Mouse (Mus musculus): ENCODE data around the gene Cmip.

Gene Cmip

DNA sequence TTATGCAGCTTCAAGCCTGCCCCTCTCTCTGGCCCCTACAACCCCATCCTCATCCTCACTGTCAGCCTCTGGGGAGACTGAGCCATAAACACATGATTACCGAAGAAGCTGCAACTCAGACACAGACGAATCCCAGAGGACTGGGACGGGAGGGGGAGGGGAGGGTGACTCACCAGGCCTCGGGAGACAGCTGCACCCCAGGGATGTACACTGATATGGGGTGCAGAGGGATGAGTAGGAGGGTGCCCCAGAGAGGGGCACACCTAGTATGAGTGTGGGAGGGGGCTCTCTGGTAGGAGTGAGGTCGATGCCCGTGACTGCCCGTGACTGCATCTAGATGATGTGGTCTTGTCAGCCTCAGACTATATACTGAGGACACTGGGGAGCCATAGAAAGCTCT is 121.8 kb downstream of the Cmip start:
- DNase-seq (ENCODE audit: low read depth, low spot score), result no peak

DNA sequence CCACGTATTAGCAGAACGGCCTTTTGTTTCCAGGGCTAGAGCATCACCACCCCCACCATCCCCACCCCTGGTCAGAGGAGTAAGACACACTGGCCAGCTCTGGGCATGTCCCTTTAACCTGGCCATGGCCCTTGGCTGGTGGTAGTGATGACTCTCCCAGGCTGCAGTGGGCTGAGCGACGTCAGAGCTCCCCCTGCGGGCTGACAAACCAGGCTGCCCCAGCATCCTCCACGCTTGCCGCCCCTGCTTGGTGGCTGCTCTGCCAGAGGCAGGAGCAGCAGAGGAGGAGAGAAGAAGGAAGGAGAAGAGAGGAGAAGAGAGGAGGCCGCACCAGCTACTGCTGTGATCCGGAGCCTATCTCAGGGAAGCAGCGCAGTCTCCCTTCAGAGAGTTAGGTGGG is 122.3 kb downstream of the Cmip start:
- DNase-seq (ENCODE audit: low read depth, low spot score), result no peak

DNA sequence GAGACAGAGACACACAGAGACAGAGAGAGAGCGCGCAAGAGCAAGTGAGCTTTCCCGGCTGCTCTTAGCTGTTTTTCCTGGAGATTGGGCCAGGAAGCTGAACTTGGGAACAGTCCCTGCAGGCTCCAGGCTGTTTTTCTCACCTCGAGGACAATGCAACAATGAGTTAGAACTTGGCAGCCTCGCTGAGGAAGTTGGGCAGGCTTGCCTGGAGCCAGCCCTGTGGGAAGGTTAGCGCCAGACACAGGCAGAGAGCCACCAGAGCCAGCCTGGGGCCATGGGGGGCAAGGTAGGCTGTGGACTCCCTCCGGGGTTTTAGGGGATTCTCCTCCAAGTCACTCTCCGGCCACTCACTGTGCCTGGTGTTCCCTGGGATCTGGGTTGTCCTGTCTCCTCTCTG is 123.9 kb downstream of the Cmip start:
- DNase-seq (ENCODE audit: low read depth, low spot score), result no peak

DNA sequence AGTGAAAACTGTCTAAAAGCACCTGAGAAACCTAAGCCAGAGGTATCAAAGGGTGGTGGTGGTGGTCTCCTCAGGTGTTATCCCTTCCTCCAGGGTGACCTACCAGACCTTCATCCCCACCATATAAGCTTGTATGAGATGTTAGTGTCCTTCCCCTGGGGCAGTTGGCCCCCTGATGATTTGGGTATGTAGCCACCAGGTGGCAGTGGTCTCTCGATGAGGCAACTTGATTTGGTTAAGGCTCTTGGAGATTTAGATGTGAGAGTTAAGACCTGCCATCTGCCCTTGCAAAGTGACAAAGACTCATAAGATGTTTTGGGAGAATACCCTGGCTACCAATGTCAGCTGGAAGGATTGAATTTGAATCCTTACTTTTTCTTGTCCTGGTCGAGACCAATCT is 129.3 kb downstream of the Cmip start:
- no peak for DNase-seq (ENCODE audit: low read depth, low spot score)

DNA sequence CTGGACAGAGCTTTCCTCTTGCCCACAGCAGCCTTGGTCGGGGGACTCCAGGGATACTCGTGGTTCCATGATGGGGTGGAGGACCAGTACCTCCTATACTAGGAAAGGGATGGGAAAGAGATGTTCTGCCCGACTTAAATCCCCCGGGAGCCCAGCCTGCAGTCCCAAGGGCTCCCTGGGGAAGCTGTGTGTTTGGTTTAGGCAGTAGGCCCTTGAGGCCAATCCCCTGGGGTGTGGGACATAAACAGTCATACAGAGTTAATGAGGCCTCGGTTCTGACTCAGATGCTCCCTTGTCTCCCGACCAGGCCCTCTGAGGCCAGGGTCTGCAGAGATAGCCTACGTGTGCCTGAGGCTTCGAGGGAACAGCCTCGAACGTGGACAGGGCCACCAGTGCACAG is 130.8 kb downstream of the Cmip start:
- DNase-seq (ENCODE audit: low read depth, low spot score), result no peak

DNA sequence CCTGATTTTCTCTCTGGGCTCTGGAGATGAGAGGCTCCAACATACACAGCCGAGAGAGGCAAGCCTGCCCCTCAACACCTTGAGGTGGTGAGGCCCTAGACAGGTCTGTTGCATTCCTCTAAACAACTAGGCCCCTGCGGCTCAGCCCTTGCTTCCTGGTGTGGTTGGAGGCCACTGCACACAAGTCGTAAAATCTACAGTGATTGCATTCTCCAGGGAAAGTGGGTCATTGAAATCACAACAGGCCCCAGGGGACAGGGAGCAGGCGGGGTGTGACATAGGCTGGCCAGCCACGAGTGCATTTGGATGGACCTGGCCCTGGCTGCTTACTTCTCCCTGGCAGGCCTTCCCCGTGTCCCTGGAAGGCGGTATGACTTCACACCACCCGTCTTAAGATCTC is 131.5 kb downstream of the Cmip start:
- no peak for DNase-seq (ENCODE audit: low read depth, low spot score)

DNA sequence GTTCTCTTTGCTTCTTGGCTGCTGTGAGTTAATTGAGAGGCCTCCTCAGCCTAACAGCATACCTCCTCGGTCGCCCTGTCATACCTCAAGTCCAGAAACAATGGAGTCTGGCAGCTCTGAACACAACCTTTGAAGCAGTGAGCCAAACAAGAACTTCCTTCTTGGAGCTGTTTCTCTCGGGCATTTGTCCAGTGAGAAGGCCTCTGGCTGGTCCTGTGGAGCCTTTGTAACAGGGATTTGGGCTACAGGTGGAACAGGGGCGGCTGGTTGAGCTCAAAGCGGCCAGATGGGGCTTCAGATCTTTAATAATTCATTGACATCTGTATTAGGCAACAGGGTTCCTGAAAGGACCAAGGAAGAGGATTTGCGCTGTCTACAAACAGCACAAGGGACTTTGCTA is 137.0 kb downstream of the Cmip start:
- no peak for DNase-seq (ENCODE audit: low read depth, low spot score)

DNA sequence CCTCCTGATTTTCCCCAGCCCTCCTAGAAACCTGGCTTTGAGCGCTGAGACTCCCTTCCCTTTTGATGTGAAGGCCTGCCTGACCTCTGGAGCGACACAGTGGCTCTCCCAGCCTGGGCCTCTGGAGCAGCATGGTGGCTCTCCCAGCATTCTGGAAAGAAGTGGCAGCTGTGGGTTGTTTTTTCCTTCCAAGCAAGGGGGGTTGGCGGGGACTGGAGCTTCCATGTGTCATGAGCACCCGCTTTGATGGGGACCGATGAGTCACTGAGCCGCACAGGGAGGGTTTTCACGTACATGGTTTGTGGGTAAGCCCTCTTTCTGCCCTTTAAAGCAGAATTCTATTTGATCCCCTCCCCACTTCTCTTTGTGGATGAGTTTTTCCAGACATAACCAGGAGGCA is 138.2 kb downstream of the Cmip start:
- no peak for DNase-seq (ENCODE audit: low read depth, low spot score)

DNA sequence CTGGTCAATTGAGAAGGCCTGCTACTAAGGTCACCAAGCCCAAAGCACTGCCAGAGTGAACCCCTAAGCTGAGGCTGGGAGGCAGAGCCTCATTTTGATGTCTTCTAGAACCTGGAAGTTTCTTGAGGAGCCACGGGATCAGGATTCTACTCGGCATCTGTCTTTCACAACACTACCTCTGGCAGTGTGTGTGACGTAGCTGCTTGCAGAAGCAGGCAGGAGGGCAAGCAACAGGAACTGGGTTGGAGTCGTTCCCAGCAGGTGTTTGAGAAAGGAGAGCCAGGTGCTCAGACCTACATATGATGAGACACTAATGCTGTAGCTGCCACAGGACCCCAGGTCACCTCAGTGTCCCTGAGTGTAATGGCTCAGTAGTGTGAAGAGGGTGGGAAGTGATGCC is 140.0 kb downstream of the Cmip start:
- DNase-seq (ENCODE audit: low read depth, low spot score), result no peak

DNA sequence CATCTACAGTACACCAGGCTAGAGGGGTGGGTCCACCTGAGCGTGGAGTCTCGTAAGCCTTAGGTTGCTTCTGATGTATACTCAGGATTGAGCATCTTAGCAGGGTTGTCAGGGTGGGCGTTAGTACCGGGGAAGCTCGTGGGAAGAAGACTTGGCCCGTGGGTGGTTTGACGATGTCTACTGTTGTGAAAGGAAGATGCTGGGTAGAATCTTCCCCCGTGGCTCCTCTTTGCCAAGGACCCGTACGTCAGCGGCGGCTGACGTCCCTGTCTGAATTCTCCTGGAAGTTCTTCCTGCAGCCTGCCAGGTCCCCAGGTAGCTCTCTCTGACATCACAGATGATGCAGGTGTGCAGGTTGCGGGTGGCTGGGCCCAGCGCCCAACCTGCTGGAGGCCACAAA is 140.9 kb downstream of the Cmip start:
- DNase-seq (ENCODE audit: low read depth, low spot score), result no peak

DNA sequence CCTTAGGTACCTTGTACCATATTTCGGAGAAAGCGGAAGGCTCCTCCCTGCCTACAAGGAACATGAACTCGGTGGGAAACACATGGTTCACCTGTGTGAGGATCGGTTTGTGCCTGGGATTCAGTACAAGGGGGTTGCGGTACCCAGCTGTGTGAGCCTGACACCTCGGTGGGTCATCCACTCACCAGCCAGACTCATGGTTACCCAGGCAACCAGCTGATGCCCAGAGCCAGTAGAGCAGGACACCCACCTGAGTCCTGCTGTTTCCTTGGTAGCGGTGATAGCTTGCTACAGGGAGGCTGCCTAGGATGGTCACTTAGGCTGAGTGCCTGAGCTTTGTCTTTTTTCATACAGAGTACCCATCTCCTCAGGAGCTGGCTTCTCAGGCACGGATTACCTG is 142.4 kb downstream of the Cmip start:
- no peak for DNase-seq (ENCODE audit: low read depth, low spot score)

DNA sequence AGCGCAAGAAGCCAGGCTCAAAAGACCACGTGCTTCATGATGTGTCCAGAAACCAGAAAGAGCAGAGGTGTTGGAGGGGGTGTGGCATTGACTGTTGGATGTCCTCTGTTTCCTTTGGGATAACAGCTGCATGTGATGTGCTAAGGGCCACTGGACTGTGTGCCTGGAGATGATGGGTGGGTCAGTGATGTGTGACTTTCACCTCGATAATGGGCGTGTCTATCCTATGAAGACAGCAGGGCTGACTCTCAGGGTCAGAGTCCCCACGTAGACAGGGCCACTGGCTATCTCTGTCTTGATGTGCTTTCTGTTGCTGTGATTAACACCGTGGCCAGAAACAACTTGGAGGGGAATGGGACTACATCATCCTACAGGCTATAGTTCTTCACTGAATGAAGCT is 144.0 kb downstream of the Cmip start:
- DNase-seq (ENCODE audit: low read depth, low spot score), result no peak

DNA sequence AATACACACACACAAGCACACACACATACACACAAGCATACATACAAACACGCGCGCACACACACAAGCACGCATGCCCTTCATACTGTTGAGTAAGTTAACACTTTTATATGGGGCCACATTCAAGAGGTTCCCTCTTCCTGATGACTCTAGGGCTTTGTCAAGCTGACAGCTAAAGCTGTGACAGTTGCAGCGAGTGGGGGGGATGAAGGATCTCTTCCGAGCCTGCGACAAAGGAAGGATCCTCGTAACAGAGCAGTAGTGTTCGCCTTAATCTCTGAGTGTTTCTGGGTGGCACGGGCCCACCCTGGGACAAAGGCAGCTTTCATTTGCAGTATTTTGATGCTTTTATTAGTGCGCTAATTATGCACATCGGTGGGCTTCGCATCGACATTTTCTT is 145.0 kb downstream of the Cmip start:
- DNase-seq (ENCODE audit: low read depth, low spot score), result no peak

DNA sequence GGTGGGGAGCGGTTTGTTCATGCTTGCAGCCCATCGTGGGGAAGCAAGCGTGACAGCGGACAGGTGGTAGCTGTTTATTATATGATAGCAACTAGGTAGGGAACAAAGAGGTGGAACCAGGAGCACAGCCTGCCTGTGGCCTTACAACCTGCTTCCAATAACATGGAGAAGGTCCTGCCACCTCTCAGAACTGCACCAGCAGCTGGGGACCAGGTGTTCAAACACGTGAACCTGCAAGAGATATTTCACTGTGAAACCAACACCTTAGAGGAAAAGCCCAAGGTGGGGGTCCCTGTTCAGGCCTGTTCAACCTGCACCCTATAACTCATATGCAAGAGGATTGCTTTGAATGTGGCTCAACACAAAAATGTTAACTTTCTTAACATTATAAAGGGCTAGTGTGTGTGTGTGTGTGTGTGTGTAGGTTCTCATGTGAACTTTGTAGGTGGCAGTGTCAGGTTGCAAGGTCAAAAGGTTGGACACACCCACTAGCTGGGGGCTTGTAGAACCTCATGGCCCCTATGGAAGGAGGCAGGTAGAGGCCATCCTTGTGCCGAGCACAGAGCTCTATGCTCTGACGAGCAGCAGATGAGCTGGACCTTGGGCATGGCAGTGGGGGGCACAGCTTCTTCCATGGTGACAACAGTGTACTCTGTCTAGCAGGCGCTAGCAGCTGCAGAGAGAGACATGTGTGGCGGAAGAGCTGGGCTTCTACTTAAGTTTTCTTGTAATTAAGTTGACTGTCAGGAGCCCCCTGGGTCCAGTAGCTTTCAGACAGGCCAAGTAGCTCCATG is 146.2 kb downstream of the Cmip start:
- DNase-seq (ENCODE audit: low read depth, low spot score), result no peak

DNA sequence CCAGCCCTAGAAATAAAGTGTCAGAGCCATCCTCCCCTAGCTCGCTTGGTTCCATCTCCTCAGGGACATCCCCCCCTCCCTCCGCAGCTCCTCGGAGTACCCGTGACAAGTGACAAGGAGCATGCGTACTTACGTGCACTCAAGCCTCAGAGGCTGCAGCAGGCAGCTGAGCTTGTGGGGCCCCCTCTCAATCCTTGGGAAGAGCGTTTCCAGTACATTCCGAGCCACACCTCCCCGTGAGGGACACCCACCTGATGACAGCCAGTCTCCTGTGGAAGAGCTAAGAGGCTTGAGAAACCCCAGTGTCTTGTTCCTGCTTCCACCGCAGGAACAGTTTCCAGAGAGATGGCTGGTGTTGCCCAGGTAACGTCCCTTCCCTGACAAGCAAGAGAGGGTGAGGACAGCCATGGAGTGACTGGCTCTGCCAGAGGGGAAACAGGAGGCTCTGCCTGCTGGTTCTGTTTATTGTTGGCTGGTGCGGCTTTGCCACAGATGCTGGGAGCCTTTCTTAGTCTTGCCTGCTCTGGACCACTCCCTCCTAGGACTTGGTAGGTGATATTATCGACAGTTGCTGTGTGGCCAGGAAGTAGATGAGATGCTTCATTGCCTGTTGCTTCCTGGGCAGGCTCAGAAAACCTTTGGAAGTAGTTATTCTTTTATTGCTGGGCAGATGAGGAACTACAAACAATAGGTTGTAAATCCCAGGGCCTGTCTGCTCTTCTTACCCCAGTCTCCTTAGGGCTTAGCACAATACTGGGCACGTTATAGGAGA is 147.0 kb downstream of the Cmip start:
- DNase-seq (ENCODE audit: low read depth, low spot score), result no peak

DNA sequence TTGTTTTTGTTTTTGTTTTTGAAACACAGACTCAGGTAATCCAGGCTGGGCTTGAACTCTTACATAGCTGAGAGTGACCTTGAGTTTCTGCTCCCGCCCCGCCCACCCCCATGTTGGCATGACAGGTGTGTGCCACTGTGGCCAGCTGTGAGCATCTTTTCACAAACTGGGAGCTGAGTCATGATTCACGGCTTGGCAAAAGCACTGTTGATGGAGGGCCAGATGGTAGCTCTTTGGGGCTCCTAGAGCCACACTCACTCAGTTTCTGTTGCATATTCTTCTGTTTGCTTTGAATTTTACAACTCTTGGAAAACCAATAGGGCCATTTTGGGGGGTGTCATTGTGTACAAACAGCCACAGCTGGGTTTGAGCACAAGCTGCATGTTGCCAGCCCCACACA is 149.2 kb downstream of the Cmip start:
- DNase-seq (ENCODE audit: low read depth, low spot score), result no peak

DNA sequence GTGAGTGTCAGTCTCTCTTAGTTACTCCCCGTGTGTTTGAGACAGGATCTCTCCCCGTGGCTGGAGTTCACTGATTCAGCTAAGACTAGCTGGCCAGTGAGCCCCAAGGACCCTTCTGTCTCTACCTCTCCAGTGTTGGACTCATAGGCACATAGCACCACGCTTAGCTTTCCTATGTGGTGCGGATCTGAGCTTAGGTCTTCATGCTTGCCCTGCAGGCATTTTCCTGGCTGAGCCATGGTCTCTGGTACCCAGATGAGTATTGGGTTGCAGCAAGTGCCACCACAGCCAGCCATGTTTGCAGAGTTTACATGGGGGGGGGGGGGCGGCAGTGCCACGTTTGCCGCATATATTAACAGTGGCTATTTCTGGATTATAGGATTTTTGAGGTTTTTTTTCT is 151.8 kb downstream of the Cmip start:
- DNase-seq (ENCODE audit: low read depth, low spot score), result no peak

DNA sequence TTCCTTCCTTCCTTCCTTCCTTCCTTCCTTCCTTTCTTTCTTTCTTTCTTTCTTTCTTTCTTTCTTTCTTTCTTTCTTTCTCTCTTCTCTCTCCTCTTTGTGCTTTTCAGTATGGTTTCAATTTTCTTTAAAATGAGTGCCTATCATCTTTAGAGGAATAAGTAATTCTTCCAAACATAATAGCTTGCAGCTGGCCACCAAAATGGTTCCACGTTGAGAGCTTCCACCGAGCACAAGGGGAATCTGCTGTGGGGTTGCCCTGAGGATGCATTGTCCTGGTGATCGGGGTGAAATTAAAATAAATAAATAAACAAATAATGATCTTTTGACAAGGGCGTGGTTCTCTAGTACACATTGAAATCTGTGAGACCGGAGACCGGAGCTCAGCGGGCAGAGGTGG is 152.2 kb downstream of the Cmip start:
- DNase-seq (ENCODE audit: low read depth, low spot score), result no peak

DNA sequence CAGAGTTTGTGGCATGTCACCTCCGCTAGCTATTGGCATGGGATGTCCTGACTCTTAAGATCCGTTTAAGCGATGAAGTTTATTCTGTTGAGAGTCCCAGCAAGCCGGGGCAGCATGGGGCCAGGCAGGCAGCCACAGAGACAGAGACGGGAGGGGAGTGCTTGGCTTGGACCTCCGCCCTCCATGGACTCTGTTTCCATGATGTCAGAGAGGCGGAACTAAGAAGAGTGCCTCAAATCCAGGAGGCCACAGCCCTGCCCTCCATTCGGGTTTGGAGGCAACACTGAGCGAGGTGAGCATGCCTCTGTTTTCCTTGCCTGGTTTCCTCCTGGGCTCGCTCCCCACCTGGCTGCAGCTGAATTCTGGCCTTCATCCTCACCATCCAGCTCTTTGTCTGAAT is 153.5 kb downstream of the Cmip start:
- DNase-seq (ENCODE audit: low read depth, low spot score), result no peak

DNA sequence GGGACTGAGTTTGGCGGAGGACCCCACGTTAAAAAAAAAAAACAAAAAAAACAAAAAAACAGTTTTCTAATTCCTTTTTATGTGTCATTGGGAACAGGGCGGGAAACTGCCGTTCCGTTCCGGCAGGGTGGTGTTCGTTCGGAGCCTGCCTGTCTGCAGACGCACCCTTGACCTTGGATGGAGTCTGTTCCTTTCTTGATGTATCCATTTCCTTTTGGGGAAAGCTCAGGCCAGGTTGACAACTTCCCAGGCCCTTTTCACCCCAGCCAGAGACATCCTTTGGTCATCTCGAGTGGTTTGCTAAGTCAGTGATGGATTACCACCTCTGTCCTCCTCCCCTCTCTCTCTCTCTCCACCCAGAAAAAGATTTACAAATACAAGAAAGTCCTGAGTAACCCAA is 154.0 kb downstream of the Cmip start:
- DNase-seq (ENCODE audit: low read depth, low spot score), result no peak

DNA sequence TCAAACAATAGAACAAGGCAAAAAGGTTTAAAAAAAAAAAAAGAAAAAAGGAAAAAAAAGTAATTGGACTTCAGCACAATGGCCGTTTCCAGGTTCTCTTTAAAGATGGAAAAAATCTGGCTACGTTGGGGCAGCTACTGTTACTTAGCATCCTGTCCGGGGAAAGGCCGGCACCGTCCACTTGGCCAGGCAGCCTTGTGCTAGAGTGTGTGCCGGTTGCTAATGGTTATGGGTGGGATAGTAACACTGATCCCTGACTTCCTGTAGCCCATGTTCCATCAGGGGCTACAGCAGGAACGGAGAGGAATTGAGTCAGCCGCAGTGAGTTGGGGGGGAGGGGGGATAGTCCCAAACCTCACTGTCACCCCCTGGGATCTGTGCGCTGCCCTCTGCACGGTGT is 155.4 kb downstream of the Cmip start:
- DNase-seq (ENCODE audit: low read depth, low spot score), result no peak

DNA sequence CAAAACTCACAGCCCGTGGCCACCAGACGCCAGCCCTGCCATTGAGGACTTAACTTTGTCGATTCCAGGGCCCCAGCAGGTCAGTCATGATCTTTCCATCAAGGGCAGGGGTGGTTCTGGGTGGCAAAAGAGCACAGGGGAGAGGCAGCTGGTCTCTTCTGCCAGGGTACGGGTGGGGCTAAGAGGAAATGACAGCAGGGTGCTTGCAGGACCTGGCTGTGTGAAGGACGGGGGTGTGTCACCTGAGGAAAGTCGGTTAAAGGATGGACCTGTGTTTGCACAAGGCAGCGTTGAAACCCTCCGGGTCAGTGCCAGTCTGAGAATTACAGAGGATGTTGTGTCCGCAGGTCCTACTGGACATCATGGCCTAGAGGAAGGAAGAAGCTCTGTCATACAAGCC is 161.0 kb downstream of the Cmip start:
- no peak for DNase-seq (ENCODE audit: low read depth, low spot score)

DNA sequence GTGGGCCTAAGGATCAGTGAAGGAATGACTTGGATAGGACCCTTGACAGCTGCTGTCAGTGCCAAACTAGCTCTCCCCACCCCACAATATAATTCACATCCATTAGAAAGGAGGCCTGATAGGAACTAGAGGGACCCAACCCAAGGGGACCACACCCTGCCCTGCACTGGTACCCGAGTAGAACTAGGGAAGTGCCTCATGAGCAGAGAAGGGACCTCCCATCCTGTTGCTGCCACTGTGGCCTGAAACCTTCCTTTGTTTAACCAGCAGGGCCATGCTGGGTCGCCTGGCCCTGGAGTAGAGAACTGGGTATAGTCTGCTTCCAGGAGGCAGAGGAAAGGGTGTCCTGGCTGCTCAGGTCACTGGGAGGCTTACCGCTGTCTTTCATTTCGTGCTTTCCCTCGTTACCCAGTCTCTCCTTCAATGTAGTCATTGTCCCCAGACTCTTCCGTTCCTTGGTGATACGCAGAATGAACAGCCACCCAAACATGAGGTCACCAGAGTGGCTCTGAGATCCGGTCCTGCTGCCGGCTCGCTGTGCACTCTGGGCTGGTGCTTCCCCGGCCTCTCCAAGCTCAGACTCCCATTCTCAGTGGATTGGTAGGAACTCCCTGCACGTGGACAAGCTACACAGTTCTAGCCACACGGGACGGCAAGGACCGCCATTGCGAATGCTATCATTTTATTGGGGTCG is 164.1 kb downstream of the Cmip start:
- no peak for DNase-seq (ENCODE audit: low read depth, low spot score)
